Mouse (Mus musculus): ENCODE data around the gene Msh4. TPM values are rescaled to one million over a fixed set of nuclear protein-coding genes. Genes with fewer than 3 reads are reported as not detected.
A peak's percentile ranks its signal among the peaks of the same experiment; 100 is the strongest.

Gene Msh4
- polyA plus RNA-seq, 1 experiment, result 1.8 TPM

DNA sequence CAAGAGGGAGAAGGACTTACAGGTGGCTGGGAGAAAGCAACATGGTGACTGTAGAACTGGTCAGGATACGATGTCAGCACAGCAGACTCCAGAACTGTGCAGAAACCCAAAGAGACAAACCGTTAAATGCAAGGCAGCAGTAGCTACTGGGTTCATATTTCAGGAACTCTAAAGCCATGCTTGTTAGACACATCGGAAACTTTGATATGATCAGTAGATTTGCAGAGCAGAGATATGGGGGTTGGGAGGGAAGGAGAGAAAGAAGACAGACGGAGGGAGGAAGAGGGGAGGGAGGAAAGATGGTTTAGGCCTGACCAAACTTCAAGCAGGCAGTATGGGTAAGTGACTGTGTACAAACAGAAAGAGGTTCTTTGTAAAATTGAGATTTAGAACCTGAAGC is 68.3 kb downstream of the Msh4 start:
- H3K27ac ChIP-seq (ENCODE audit: insufficient read depth, low read length), result no peak overlapping the region
- H3K9ac ChIP-seq (ENCODE audit: low read depth, poor library complexity, severe bottlenecking), result no peak overlapping the region
- no peak overlapping the region for H3K4me3 ChIP-seq (ENCODE audit: low read depth, low read length)
- no peaks in the 10 kb centered on the region for H3K4me1 ChIP-seq (ENCODE audit: control insufficient read depth, insufficient read depth, low read length)
- H3K27me3 ChIP-seq (ENCODE audit: control insufficient read depth, insufficient read depth, low read length, poor library complexity, severe bottlenecking), result no peaks in the 10 kb centered on the region
- TF ChIP-seq EP300 (IDR thresholded peaks at IDR 0.05; ENCODE audit: insufficient read depth, low read depth, low read length) (no peak), CTCF (IDR thresholded peaks at IDR 0.05; ENCODE audit: low read depth, low read length) (no peak), POLR2A (IDR thresholded peaks at IDR 0.05; ENCODE audit: insufficient read depth, low read length) (no peak)
- H3K9me3 ChIP-seq (replicated peaks; ENCODE audit: control insufficient read depth, insufficient read depth, low read length, poor library complexity, severe bottlenecking), result no peaks in the 10 kb centered on the region
- H3K36me3 ChIP-seq (ENCODE audit: control insufficient read depth, insufficient read depth, low read length, poor library complexity, severe bottlenecking), result no peaks in the 10 kb centered on the region

GRCm38 (mm10) chr3:153836316-153836715 is 69.6 kb downstream of the Msh4 start:
- no peaks in the 10 kb centered on the region for H3K9me3 ChIP-seq (replicated peaks; ENCODE audit: control insufficient read depth, insufficient read depth, low read length, poor library complexity, severe bottlenecking)
- H3K4me3 ChIP-seq (ENCODE audit: low read depth, low read length), result no peak overlapping the region
- H3K36me3 ChIP-seq (ENCODE audit: control insufficient read depth, insufficient read depth, low read length, poor library complexity, severe bottlenecking), result no peaks in the 10 kb centered on the region
- no peak for TF ChIP-seq EP300 (IDR thresholded peaks at IDR 0.05; ENCODE audit: insufficient read depth, low read depth, low read length)
- TF ChIP-seq CTCF (IDR thresholded peaks at IDR 0.05; ENCODE audit: low read depth, low read length), result no peak
- no peak for TF ChIP-seq POLR2A (IDR thresholded peaks at IDR 0.05; ENCODE audit: insufficient read depth, low read length)
- H3K27ac ChIP-seq (ENCODE audit: insufficient read depth, low read length), result no peak overlapping the region
- peaks cover 5% of the 10 kb centered on the region for H3K4me1 ChIP-seq (ENCODE audit: control insufficient read depth, insufficient read depth, low read length)
- no peaks in the 10 kb centered on the region for H3K27me3 ChIP-seq (ENCODE audit: control insufficient read depth, insufficient read depth, low read length, poor library complexity, severe bottlenecking)
- no peak overlapping the region for H3K9ac ChIP-seq (ENCODE audit: low read depth, poor library complexity, severe bottlenecking)

DNA sequence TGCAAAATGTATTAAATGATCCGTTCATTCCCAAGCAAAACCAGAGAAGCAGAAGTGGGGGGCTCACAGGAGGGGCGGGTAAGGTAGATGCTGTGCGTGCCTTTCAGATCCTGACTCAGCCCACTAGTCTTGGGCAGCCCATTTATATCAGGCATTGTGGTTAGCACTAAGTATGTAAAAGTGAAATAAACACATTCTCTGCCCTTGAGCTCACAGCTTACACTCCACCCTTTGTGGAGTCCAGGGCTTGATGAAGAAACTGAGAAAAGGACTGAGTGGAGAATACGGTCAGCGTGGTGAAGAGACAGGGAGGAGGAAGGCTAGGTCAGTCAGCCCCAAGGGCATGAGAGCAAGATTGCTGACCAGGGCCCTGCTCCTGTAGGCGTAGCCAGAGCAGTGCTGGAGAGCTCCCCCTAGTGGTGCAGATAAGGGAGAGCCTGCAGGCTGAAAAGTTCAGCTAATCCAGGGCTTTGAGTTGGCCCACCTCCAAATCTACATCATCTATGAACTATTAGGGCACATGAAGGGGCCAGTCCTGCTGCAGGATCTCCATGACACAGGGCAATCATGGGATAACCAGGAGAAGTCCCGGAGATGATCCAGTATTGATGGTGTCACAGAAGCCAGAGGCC is 70.4 kb downstream of the Msh4 start:
- Histone ChIP-seq H3K27ac (ENCODE audit: insufficient read depth, low read length) (no peak overlapping the region), H3K27me3 (ENCODE audit: control insufficient read depth, insufficient read depth, low read length, poor library complexity, severe bottlenecking) (no peaks in the 10 kb centered on the region), H3K9me3 (replicated peaks; ENCODE audit: control insufficient read depth, insufficient read depth, low read length, poor library complexity, severe bottlenecking) (no peaks in the 10 kb centered on the region), H3K4me3 (ENCODE audit: low read depth, low read length) (no peak overlapping the region), H3K4me1 (ENCODE audit: control insufficient read depth, insufficient read depth, low read length) (peaks cover 5% of the 10 kb centered on the region), H3K36me3 (ENCODE audit: control insufficient read depth, insufficient read depth, low read length, poor library complexity, severe bottlenecking) (no peaks in the 10 kb centered on the region), H3K9ac (ENCODE audit: low read depth, poor library complexity, severe bottlenecking) (no peak overlapping the region)
- TF ChIP-seq EP300 (IDR thresholded peaks at IDR 0.05; ENCODE audit: insufficient read depth, low read depth, low read length) (no peak), CTCF (IDR thresholded peaks at IDR 0.05; ENCODE audit: low read depth, low read length) (peak; percentile 92)

DNA sequence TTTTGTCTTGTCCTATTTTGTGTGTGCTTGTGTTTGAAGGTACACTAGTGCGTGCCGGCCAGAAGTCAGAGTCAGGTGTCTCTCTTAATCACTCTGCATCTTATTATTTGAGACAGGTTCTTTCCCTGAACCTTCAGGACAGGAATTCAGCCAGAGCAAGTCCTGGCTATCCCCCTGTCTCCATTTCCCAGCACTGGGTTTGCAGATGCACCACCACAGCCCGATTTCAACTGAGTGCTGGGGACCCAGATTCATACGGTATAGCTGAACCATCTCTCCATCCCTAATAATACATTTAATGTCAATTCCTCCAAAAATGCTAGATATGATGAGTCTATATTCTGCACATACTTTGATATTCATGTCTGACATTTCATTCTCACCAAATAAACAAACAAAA is 71.9 kb downstream of the Msh4 start:
- Histone ChIP-seq H3K4me3 (ENCODE audit: low read depth, low read length) (no peak overlapping the region), H3K4me1 (ENCODE audit: control insufficient read depth, insufficient read depth, low read length) (peaks cover 5% of the 10 kb centered on the region), H3K9ac (ENCODE audit: low read depth, poor library complexity, severe bottlenecking) (no peak overlapping the region), H3K27me3 (ENCODE audit: control insufficient read depth, insufficient read depth, low read length, poor library complexity, severe bottlenecking) (no peaks in the 10 kb centered on the region), H3K27ac (ENCODE audit: insufficient read depth, low read length) (no peak overlapping the region), H3K36me3 (ENCODE audit: control insufficient read depth, insufficient read depth, low read length, poor library complexity, severe bottlenecking) (no peaks in the 10 kb centered on the region), H3K9me3 (replicated peaks; ENCODE audit: control insufficient read depth, insufficient read depth, low read length, poor library complexity, severe bottlenecking) (no peaks in the 10 kb centered on the region)
- no peak for TF ChIP-seq EP300 (IDR thresholded peaks at IDR 0.05; ENCODE audit: insufficient read depth, low read depth, low read length)
- TF ChIP-seq POLR2A (IDR thresholded peaks at IDR 0.05; ENCODE audit: insufficient read depth, low read length), result no peak
- TF ChIP-seq CTCF (IDR thresholded peaks at IDR 0.05; ENCODE audit: low read depth, low read length), result no peak

DNA sequence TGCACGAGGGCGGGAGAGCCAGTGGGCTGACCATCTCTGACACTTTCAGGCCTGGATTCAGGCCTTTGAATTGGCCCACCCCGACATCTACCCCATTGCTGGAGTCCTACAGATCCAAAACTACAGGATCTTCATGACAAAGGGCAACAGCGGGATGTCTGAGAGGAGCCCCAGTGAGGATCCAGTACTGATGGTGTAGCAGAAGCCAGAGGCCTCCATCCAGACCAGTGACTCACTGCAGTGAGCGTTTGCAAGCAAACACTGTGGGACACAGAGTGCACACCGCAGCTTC is 73.3 kb downstream of the Msh4 start:
- H3K4me1 ChIP-seq (ENCODE audit: control insufficient read depth, insufficient read depth, low read length), result peaks cover 5% of the 10 kb centered on the region
- H3K4me3 ChIP-seq (ENCODE audit: low read depth, low read length), result no peak overlapping the region
- H3K27me3 ChIP-seq (ENCODE audit: control insufficient read depth, insufficient read depth, low read length, poor library complexity, severe bottlenecking), result no peaks in the 10 kb centered on the region
- peak; percentile 57; the same call in 1 of the 2 replicates for TF ChIP-seq EP300 (IDR thresholded peaks at IDR 0.05; ENCODE audit: insufficient read depth, low read depth, low read length)
- no peak for TF ChIP-seq POLR2A (IDR thresholded peaks at IDR 0.05; ENCODE audit: insufficient read depth, low read length)
- no peak for TF ChIP-seq CTCF (IDR thresholded peaks at IDR 0.05; ENCODE audit: low read depth, low read length)
- no peak overlapping the region for H3K27ac ChIP-seq (ENCODE audit: insufficient read depth, low read length)
- no peak overlapping the region for H3K9ac ChIP-seq (ENCODE audit: low read depth, poor library complexity, severe bottlenecking)
- no peaks in the 10 kb centered on the region for H3K9me3 ChIP-seq (replicated peaks; ENCODE audit: control insufficient read depth, insufficient read depth, low read length, poor library complexity, severe bottlenecking)
- H3K36me3 ChIP-seq (ENCODE audit: control insufficient read depth, insufficient read depth, low read length, poor library complexity, severe bottlenecking), result no peaks in the 10 kb centered on the region

DNA sequence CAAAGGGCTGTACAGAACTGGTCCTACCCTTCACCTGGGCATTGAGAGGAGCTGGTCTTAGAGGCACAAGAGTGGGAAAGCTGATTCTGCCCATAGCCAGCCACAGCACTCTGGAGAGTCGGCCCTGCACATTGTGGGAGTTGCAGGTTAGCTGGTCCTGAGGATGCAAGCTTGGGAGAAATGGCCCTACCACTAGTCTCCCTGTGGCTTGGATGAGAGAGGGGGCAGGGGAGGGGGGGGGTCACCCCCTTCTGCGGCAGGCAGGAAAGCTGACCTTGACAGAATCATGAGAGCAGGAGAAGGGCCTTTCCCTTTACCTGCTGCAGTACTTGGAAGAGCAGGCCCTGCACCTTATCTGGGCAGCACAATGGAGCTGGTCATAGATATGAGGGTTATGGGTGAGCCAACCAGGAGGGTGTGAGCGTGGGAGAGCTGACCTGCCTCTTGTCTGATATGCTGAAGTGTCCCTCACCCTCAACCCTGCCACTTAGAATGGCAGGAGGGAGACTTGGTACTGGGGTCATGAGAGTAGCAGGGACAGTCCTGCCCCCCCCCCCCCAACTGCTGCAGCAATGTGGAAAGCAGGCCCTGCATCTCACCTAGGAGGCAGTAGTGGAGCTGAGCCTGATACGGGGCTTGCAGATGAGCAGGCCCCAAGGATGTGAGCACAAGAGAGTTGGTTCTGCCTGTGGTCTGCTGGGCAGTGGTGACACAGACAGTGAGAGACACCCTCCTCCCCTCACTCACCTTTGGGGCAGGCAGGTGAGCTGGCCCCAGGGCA is 73.9 kb downstream of the Msh4 start:
- Histone ChIP-seq H3K9ac (ENCODE audit: low read depth, poor library complexity, severe bottlenecking) (no peak overlapping the region), H3K4me1 (ENCODE audit: control insufficient read depth, insufficient read depth, low read length) (peaks cover 5% of the 10 kb centered on the region), H3K4me3 (ENCODE audit: low read depth, low read length) (no peak overlapping the region), H3K27me3 (ENCODE audit: control insufficient read depth, insufficient read depth, low read length, poor library complexity, severe bottlenecking) (no peaks in the 10 kb centered on the region), H3K36me3 (ENCODE audit: control insufficient read depth, insufficient read depth, low read length, poor library complexity, severe bottlenecking) (no peaks in the 10 kb centered on the region), H3K27ac (ENCODE audit: insufficient read depth, low read length) (no peak overlapping the region), H3K9me3 (replicated peaks; ENCODE audit: control insufficient read depth, insufficient read depth, low read length, poor library complexity, severe bottlenecking) (no peaks in the 10 kb centered on the region)
- TF ChIP-seq EP300 (IDR thresholded peaks at IDR 0.05; ENCODE audit: insufficient read depth, low read depth, low read length), result no peak; the same call in 1 of the 2 replicates
- TF ChIP-seq CTCF (IDR thresholded peaks at IDR 0.05; ENCODE audit: low read depth, low read length), result no peak
- no peak for TF ChIP-seq POLR2A (IDR thresholded peaks at IDR 0.05; ENCODE audit: insufficient read depth, low read length)

All from ES-Bruce4 (cell line).